ENCODE assay signal across 8 mouse cellular contexts in genomic region chr5:117413507-117414501, GRCm38 (mm10). TPM values are rescaled to one million over a fixed set of nuclear protein-coding genes. Genes with fewer than 3 reads are reported as not detected.
DNase-seq lines count a peak whose midpoint lies in the region; ATAC-seq and TF ChIP-seq lines count a peak whose summit lies in the region.

TSS of gene Ksr2 (plus strand) at chr5:117414000.

- peak within 1 kb of the TSS; percentile 54; the same call in 1 of the 2 replicates for H3K4me3 ChIP-seq in spleen, adult 2 months (ENCODE audit: extremely low read depth, insufficient read depth, insufficient read length)
- H3K4me3 ChIP-seq in heart, embryonic 15.5 days: peak within 1 kb of the TSS; percentile 66
- peak within 1 kb of the TSS; percentile 54 for H3K4me3 ChIP-seq in liver, embryonic 12.5 days
- peak within 1 kb of the TSS; percentile 61 for H3K4me3 ChIP-seq in neural tube, embryonic 11.5 days (ENCODE audit: low read depth, low read length)

- no peak for DNase-seq in spleen, adult 2 months (ENCODE audit: low read depth in 1 of 2, low spot score in 2 of 2)
- DNase-seq in spleen, adult 12 weeks (ENCODE audit: low spot score): no peak
- peak; percentile 76 for DNase-seq in kidney, postnatal 14 days
- peak; percentile 75 for DNase-seq in neural tube, embryonic 11.5 days (ENCODE audit: low spot score)
- DNase-seq in thymus, postnatal 14 days: peak; percentile 73

- H3K27ac ChIP-seq in spleen, adult 2 months (ENCODE audit: insufficient read depth, low read length): no peak within 1 kb of the TSS
- H3K27ac ChIP-seq in heart, embryonic 15.5 days: no peak within 1 kb of the TSS
- H3K27ac ChIP-seq in liver, embryonic 12.5 days: no peak within 1 kb of the TSS
- peak within 1 kb of the TSS; percentile 79 for H3K27ac ChIP-seq in neural tube, embryonic 11.5 days (ENCODE audit: low read depth, low read length)

- WGBS in spleen, adult 2 months: 2% methylated on average over 88 of the region's 89 CpGs
- WGBS in heart, embryonic 15.5 days: under 1% methylated on average over 87 of the region's 89 CpGs
- 2% methylated on average over 85 of the region's 89 CpGs for whole genome bisulfite sequencing in liver, embryonic 12.5 days (ENCODE audit: insufficient replicate concordance)
- under 1% methylated on average over 83 of the region's 89 CpGs for WGBS in neural tube, embryonic 11.5 days

- H3K4me1 ChIP-seq in spleen, adult 2 months (ENCODE audit: control insufficient read depth, insufficient read depth, insufficient read length): peaks cover 10% of the 10 kb centered on the region
- H3K4me1 ChIP-seq in heart, embryonic 15.5 days (replicated peaks): peaks cover 14% of the 10 kb centered on the region
- 0 out of 2 replicates have a peak, but pooled peaks cover 9% of the 10 kb centered on the region for H3K4me1 ChIP-seq in liver, embryonic 12.5 days
- 0 out of 2 replicates have a peak, but pooled peaks cover 2% of the 10 kb centered on the region for H3K4me1 ChIP-seq in neural tube, embryonic 11.5 days (ENCODE audit: control insufficient read depth, insufficient read depth, low read length)

- ATAC-seq in common myeloid progenitor, adult 5-6 weeks (replicated peaks; ENCODE audit: low read depth, poor library complexity, severe bottlenecking): peak; percentile 56
- peak; percentile 59 for ATAC-seq in heart, embryonic 15.5 days (replicated peaks; ENCODE audit: insufficient number of reproducible peaks, insufficient read depth, low FRiP score, low read depth)
- no peak for ATAC-seq in liver, embryonic 12.5 days
- ATAC-seq in neural tube, embryonic 11.5 days (ENCODE audit: insufficient read depth, low FRiP score, low TSS enrichment): peak; percentile 88

- peaks cover 9% of the 10 kb centered on the region for H3K27me3 ChIP-seq in spleen, adult 2 months (ENCODE audit: control insufficient read depth, insufficient read depth, low read length)
- peaks cover 60% of the 10 kb centered on the region for H3K27me3 ChIP-seq in heart, embryonic 15.5 days
- H3K27me3 ChIP-seq in liver, embryonic 12.5 days (replicated peaks): peaks cover 94% of the 10 kb centered on the region
- H3K27me3 ChIP-seq in neural tube, embryonic 11.5 days (ENCODE audit: control insufficient read depth, insufficient read depth, low read length): peaks cover 12% of the 10 kb centered on the region

- H3K36me3 ChIP-seq in spleen, adult 2 months (ENCODE audit: control insufficient read depth, insufficient read depth, low read length): no peaks in the 10 kb centered on the region
- H3K36me3 ChIP-seq in heart, embryonic 15.5 days: no peaks in the 10 kb centered on the region
- H3K36me3 ChIP-seq in liver, embryonic 12.5 days: no peaks in the 10 kb centered on the region
- no peaks in the 10 kb centered on the region for H3K36me3 ChIP-seq in neural tube, embryonic 11.5 days (ENCODE audit: control insufficient read depth, insufficient read depth, low read length)

- peak within 1 kb of the TSS; percentile 98 for H3K4me2 ChIP-seq in heart, embryonic 15.5 days
- peak within 1 kb of the TSS; percentile 77 for H3K4me2 ChIP-seq in liver, embryonic 12.5 days
- H3K4me2 ChIP-seq in neural tube, embryonic 11.5 days (ENCODE audit: low read depth): peak within 1 kb of the TSS; percentile 89

- peak within 1 kb of the TSS; percentile 48 for H3K9ac ChIP-seq in heart, embryonic 15.5 days
- H3K9ac ChIP-seq in liver, embryonic 12.5 days: no peak within 1 kb of the TSS
- peak within 1 kb of the TSS; percentile 68 for H3K9ac ChIP-seq in neural tube, embryonic 11.5 days (ENCODE audit: low read length)

- TF ChIP-seq CTCF in spleen, adult 2 months (IDR thresholded peaks at IDR 0.05; ENCODE audit: extremely low read depth, insufficient read depth, insufficient read length, insufficient replicate concordance): no peak

- TF ChIP-seq POLR2A in spleen, adult 2 months (IDR thresholded peaks at IDR 0.05; ENCODE audit: low read depth, low read length): no peak

- no peaks in the 10 kb centered on the region for H3K9me3 ChIP-seq in heart, embryonic 15.5 days (replicated peaks)
- no peaks in the 10 kb centered on the region for H3K9me3 ChIP-seq in liver, embryonic 12.5 days (replicated peaks)
- H3K9me3 ChIP-seq in neural tube, embryonic 11.5 days (ENCODE audit: control insufficient read depth, low read length): no peaks in the 10 kb centered on the region

RNA-seq across cellular contexts. Expression of gene Ksr2, which starts in this region (rescaled TPM):
- polyA plus RNA-seq in spleen, adult 2 months (2012; rRNA removed): 0.30 and 0.43 TPM in 2 replicates
- total RNA-seq in common myeloid progenitor, adult 5-6 weeks (2017): under 0.01 and 0.19 TPM in 2 replicates
- 0.08 and 0.14 TPM in 2 replicates for polyA plus RNA-seq in heart, embryonic 15.5 days (2015; fragmentation: Nextera tagmentation; extraction: Ambion mirVana)
- polyA plus RNA-seq in liver, embryonic 12.5 days (2016; fragmentation: Nextera tagmentation; extraction: Ambion mirVana): 0.02 TPM in 1 of 2 replicates, not detected in the other
- 1.1 and 1.4 TPM in 2 replicates for polyA plus RNA-seq in neural tube, embryonic 11.5 days (2014; fragmentation: Nextera tagmentation; extraction: Ambion mirVana)

Comparison
In these comparisons a context has a peak if more than half of its experiments do, and no peak if none do; other contexts are left out.
1. Peak in ATAC-seq in common myeloid progenitor, adult 5-6 weeks; RNA of the gene not detected or under 1 TPM.
2. Peak in ATAC-seq, H3K4me3 ChIP-seq, H3K9ac ChIP-seq and H3K4me2 ChIP-seq in heart, embryonic 15.5 days; RNA of the gene not detected or under 1 TPM.
3. DNase-seq: peak in kidney, postnatal 14 days (single experiment), neural tube, embryonic 11.5 days (single experiment) and thymus, postnatal 14 days (single experiment); none in spleen, adult 2 months (0 of 2) and spleen, adult 12 weeks (single experiment).
4. Peak in every context shown above with its lines, with median percentiles within 50 percentile points of each other: H3K4me3 ChIP-seq and H3K4me2 ChIP-seq.